Mouse (Mus musculus): ENCODE data around the gene Zfp2.

Gene Zfp2

DNA sequence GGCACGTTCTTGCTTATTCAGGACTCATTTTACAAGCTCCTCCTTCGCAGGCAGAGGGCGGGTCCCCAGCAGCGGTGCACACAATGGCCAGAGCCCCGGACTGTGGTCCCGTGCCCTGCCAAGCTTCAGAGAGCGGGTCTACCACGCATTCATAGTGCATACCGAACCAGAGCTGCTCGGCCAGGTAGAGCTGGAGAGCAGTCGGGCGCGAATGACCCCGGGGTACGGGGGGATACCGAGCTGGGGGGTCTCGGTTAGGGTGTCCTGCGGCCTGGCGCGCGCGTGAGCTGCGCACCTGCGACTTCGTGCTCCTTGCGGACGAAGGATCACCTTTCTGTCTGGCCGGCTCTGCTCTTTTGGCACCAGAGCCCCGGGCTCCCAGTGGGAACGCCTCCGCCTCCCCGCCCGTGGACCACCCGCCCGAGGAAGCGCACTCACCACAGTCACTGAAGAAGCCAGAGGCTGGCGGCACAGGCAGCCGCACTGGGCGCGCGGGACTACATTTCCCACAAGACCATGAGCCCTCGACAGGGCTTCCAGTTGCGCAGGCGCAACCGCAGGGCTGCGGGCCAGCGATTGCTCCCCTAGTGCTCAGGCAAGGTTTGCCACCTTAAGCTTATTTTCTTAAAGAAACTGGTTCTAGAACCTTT lies at the start of gene Zfp2:
Gene Zfp2 (minus strand): TSS at position 495 of the 650 bp plus-strand sequence.
- in situ Hi-C loops (cut with MboI, MseI) = loop anchor here (10.0 kb wide), 1 partner anchor 349 kb away; the partner anchor contains the start of genes BC049762 and Clk4

DNA sequence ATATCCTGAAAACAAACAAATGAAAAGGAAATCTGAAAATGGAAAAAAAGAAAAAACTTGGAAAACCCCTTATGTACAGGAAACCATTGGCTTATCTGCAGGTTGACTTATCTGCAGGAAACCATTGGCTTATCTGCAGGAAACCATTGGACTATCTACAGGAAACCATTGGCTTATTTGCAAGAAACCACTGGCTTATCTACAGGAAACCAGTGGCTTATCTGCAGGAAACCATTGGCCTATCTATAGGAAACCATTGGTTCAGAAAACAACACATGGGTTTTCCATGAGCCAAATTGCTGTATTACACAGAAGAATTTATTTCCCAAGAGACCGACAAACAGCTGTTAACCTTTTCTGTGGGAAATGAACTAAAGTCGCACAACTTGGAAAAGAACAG lies 48.9 kb upstream of the Zfp2 start:
- in situ Hi-C loops (cut with MboI, MseI) = no loop called here

DNA sequence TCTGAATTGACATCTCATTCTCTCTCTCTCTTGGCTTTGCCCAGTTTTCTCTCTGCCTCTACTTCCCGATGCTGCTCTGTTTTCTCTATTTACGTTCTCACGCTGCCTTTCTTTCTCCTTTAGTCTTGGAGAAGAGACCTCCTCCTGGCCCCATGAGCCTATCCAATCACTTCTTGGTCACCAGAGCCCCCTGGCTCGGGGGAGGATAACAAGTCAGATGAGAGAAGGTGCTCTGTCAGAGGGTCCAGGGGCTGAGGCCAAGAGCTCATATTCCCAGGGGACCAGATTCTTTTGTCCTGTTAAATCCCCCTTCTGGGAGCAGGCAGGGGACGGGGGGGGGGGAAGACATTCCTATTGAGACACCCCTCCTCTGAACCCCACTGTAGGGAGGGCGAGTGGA lies 37.7 kb upstream of the Zfp2 start, which contains the start of gene Prop1:
Gene Prop1 (minus strand): TSS at position 101 of the 400 bp plus-strand sequence.
- in situ Hi-C loops (cut with MboI, MseI) = no loop called here

DNA sequence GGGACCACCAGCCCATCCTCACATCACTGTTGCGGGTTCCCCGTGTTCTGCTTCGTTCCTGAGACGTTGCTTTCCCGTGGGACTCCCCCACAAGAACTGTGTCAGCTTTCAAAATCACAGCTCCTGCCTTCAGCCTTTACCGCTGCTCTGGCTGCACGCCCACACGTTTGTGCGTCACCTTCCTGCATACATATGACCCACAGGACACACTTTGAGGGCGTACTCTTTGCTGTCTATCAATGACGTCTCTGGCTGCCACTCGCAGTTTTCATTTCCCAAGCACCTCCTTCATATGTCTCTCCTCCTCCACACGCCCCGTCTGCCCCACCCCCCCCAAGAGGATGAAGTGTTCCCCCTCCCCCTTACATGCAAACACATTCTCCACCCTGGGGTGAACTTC lies 36.3 kb upstream of the Zfp2 start:
- in situ Hi-C loops (cut with MboI, MseI) = no loop called here

DNA sequence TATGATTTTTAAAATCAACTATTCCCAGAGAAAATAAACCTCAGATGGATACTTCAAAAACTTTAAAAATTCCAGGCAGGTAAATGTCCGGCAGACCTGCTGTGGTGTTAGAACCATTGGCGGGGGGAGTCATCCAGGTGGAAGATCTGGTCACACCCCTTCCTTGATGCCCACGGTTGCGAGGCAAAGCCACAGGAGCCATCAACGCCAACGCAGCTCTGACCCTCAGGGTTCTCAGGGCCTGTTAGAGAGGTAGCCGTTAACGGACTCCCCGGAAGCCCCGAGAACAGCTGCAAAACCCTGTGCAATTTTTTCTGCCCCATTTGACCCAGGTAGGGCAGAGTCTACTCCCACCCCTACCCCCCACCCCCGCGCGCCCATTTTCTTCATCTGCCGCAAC lies 27.5 kb upstream of the Zfp2 start, which contains the start of gene 4933414I15Rik:
Gene 4933414I15Rik (minus strand): TSS at position 260 of the 400 bp plus-strand sequence.
- in situ Hi-C loops (cut with MboI, MseI) = loop anchor here (5.0 kb wide), 1 partner anchor 89 kb away; no protein-coding TSS in a partner anchor

DNA sequence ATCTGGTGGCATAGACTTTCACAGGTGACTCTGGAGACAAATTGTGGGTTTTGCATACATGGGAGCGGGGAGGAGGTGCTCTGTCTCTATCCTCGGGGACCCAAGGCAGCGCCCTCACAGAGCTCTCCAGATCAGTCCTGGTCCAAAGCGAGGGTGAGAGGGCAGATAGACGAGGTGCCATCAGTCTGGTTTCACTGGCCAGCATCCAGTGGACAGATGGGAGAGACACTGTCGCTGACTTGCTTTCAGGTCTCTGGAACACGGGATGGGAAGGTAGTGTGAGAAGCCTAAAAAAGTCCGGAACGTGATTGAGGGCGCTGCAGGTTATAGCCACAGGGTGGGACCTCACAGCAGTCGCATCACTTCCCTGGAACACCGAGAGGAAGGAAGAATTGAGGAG lies 26.4 kb upstream of the Zfp2 start:
- in situ Hi-C loops (cut with MboI, MseI) = loop anchor here (5.0 kb wide), 1 partner anchor 90 kb away; no protein-coding TSS in a partner anchor

DNA sequence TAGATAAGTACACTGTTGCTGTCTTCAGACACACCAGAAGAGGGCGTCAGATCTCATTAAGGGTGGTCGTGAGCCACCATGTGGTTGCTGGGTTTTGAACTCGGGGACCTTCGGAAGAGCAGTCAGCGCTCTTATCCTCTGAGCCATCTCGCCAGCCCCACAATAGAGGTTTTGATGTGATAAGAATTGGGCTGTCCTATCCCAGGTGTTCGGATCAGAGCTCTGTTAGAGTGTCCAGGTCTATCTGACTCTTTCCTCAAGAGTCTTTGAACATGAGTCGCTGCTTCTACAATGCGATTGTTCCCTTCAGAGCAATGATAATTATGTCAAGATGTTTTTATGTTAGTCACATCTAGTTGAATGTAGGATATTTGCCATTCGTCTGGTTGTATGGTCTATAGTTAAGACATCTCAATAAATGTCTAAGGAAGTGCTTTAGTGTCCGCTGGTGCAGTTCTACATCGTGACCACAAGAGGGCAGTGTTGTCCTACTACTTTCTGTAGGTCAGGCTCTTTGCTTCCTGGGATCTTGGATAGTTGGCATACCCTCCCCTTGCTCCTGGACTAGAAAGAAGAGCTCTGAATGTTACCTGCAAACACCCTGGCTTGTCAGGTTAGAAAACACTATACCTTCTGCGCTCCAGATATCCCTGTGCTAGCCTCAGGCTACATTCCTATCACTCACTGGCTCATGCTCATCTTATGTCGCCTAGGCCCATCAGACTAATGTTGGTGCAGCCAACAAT lies 23.8 kb upstream of the Zfp2 start:
- in situ Hi-C loops (cut with MboI, MseI) = loop anchor here (5.0 kb wide), 1 partner anchor 93 kb away; no protein-coding TSS in a partner anchor

DNA sequence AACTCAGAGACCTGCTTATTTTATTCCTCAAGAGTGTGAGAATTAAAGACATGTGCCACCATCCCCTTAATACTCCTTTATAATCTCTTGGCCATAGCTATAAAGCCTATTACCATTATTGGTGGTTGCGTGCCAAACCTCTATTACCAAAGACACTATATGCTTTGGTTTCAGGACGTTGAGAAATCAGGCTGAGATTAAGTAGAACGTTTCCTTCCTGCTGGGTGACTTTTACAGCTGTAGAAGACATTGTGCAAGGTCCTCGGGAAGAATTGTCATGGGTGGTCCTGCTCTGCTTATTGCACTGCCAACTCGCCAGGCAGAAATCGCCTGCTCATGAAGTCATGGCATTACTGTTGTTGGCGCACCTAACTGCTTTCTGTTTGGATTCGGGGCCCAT lies 22.5 kb upstream of the Zfp2 start:
- in situ Hi-C loops (cut with MboI, MseI) = no loop called here

DNA sequence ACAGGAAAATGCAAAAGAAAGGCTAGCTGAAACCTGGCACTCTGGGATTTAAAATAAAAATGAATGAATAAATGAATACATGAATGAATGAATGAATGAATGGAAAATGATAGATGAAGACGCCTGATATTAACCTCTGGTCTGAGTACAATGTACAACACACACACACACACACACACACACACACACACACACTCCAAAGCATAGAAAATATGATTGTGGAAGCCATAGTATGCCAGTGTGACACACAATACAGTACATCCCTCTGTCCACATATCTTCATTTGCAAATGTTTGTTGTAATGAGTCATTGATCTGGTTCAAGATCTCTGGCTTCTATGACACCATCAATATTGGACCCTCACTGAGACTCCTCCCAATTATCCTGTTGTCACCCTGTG lies 16.1 kb upstream of the Zfp2 start:
- in situ Hi-C loops (cut with MboI, MseI) = no loop called here

DNA sequence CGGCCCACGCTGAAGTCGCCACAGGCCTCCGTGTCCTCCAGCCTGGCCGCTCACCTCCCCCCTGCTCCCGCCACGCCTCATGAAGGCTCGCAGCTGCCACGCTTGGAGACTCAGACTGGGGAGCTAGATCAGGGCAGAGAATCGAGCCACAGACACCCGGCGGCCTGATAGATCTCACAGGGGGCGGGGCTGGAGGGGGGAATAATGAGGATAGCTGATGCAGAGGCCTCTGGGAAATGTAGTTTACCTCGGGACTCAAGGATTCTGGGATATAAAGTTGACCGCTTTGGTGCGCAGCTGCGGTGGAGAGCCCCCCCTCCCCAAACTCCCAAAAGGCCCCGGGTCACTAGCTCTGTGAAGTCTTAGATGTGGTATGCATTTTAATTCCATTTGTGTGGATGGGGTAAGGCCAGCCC lies 15.5 kb upstream of the Zfp2 start, which contains the start of gene Zfp354b:
Gene Zfp354b (minus strand): TSS at position 183 of the 416 bp plus-strand sequence.
- in situ Hi-C loops (cut with MboI, MseI) = no loop called here

DNA sequence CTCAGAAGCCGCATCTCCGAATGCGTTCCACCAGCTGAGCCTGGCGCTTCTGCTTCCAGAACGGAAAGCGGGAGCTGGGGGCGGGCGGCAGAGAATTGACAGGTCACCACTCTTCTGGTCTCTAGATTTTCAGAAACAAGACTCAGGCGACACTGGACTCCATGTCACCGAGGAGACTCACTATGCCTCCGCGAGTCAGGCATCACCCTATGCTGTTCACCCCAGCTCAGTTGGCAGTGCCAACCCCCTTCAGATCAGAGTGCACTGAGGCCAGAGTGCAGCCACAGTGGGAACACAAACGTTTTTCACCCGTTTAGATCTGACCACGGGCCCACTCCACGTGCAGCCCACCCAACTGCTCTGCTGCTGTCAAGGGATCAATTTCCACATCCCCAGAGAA lies 15.1 kb upstream of the Zfp2 start:
- in situ Hi-C loops (cut with MboI, MseI) = no loop called here

DNA sequence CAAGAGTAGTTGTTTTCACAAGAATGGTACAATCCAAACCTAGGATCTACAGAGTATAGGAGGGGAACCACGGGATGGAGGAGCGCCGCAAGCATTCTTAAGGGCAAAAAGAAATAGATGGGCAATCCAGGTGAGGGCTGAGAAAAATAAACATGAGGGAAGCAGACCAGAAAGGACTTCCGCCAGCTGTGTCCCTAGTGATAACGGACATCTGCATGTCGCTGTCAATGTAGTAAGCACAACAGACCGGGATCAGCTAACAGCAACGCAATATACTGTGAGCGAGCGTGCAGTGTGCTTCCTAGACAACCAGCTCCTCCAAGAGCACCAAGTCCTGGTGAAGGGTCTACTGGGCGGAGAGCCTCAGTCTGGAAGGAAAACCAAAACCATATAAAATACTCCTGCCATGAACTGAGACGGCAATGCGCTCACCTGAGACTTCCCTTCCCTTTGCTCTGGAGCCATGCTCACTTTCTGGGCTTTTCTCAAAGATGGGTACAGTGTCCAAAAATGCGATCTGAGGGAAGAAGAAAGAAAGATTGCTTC lies 14.6 kb upstream of the Zfp2 start:
- in situ Hi-C loops (cut with MboI, MseI) = no loop called here

DNA sequence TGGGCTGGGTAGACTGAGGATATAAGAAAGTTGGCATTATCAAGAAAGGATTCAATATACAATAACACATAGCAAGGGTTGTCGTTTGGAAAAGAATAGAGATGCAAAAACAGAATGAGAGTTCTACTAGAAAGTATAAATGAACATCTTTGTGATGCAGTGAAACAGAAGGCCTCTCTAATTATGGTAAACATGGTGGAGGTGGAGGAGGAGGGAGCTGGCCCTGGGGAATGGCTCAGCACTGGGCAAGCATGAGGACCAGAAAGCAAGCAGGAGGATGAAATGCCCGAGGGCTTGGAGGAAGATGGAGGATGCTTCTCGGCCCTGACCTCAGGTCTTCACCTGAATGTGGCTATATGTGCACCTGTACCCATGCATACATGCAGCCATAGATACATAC lies 1.5 kb downstream of the Zfp2 start:
- in situ Hi-C loops (cut with MboI, MseI) = loop anchor here (10.0 kb wide), 1 partner anchor 350 kb away; the partner anchor contains the start of genes BC049762 and Clk4

DNA sequence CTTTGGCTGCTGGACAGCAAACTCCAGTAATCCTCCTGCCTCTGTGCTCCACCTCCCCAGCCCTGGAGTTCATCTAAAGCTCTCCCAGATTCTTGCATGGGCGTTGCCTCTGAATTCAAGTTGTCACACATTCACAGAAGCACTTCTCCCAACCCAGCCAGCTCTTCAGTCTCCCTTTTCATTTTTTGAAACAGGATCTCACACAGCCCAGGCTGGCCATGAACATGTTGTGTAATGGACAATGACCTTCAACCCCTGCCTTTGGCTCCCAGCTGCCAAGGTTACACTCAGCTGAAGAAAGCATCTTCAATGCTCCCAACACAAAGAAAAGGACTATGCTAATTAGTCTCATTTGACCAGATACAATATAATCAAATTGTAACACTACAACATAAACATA lies 2.7 kb downstream of the Zfp2 start:
- in situ Hi-C loops (cut with MboI, MseI) = loop anchor here (10.0 kb wide), 1 partner anchor 352 kb away; the partner anchor contains the start of genes BC049762 and Clk4

DNA sequence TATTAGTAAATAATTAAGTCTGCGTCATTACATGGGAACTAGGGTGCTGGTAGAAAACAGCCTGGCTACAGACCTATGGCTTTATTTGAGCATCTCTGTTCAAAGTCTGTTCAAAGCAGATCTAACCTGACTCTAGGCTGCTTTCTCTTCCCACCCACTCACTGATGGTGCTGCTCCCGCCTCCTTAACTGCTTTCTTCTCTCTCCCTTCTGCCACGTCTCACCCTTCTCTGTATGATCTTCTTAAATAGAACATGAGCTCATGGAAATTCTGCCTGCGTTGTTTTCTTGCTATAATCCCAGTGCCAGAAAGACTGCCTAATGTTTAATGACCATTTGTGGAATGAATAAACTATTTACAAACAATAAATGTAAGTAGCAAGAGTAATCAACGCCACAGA lies 7.8 kb downstream of the Zfp2 start:
- in situ Hi-C loops (cut with MboI, MseI) = no loop called here

DNA sequence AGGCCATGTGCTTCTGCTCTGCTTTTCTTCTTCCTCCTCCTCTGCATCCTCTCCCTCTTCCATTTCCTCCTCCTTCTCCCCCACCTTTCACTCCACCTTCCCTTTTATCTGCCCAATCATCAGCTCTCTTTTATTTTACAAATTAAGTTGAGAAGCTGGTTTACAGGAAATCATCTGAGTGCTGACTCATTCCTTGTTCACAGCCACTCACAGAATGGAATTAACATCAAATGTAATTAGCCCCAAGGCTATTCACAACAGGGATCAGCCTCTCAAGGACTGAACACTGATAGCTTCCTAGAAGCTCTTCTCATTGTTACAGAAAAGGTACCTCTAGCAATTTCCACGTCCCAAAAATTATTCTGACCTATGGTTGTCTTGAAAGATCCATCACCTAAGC lies 18.6 kb downstream of the Zfp2 start:
- in situ Hi-C loops (cut with MboI, MseI) = no loop called here

DNA sequence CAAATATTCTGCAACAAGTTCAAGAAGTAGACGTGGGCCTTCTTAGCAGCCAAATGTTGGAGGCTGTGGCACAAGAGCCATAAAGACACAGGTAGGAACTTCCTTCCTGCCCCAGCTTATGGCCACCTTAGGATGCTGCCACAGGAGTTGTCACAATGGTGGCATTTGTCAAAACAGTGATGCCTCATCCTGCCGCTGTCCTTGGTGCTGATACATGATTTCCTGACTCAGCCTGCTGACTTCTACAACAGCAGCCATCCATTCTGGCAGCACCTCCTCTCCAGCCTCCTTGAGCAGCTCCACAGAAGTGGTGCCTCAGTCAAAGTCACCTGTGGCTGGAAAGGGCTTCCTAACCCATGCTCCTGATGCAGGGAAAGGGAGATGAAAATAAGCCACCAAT lies 23.5 kb downstream of the Zfp2 start:
- in situ Hi-C loops (cut with MboI, MseI) = no loop called here

DNA sequence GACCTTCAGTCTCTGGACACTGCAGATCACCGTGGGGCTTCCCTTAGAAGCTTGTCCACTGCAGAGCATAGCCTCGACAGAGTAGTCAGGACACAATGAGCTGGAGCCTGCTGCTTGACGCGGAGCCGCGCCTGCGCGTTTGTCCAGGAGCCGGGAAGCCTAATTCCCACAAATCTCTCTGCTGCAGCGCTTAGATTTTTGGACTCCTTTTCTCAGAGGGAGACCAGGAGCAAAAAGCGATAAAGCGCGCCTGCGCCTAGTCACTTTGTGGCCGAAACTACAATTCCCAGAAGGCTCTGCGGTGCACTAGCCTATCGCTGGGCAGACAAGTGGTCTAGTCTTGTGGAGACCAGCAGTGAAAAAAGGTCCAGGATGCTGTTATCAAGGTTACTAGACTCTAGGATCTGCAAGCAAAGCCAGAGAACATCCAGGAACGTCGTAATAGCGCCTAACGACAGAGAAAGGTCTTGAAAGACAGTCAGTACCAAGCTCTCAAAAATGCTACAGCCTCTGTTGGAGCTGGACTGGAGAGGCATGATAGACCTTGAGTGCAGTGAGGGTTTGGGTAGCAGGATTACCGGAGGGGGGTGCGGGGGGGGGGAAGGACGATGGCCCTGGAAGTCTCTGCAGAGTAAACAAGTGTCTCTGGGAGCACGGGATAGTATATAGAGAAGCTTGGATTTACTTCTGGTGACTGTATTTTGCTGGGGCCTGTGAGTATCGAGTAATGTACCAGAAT lies 28.4 kb downstream of the Zfp2 start, which contains the start of gene Zfp454:
Gene Zfp454 (minus strand): TSS at position 262 of the 739 bp plus-strand sequence.
- in situ Hi-C loops (cut with MboI, MseI) = no loop called here

DNA sequence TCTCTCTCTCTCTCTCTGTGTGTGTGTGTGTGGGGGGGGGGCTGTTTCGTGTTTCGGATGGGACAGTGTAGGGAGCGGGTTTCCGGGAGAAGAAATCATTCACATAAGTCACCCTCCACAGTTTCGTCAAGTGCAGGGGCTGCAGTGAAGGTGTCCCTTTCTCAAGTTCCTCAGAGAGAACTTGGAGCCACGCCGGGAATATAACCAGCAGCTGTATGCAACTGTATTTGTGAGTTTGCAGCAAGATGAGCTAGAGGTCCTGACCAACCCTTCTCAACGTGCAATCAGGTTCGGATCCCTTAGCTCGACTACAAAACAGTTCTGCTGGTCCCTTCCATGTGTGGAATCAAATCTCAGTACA lies 29.1 kb downstream of the Zfp2 start:
- in situ Hi-C loops (cut with MboI, MseI) = no loop called here

DNA sequence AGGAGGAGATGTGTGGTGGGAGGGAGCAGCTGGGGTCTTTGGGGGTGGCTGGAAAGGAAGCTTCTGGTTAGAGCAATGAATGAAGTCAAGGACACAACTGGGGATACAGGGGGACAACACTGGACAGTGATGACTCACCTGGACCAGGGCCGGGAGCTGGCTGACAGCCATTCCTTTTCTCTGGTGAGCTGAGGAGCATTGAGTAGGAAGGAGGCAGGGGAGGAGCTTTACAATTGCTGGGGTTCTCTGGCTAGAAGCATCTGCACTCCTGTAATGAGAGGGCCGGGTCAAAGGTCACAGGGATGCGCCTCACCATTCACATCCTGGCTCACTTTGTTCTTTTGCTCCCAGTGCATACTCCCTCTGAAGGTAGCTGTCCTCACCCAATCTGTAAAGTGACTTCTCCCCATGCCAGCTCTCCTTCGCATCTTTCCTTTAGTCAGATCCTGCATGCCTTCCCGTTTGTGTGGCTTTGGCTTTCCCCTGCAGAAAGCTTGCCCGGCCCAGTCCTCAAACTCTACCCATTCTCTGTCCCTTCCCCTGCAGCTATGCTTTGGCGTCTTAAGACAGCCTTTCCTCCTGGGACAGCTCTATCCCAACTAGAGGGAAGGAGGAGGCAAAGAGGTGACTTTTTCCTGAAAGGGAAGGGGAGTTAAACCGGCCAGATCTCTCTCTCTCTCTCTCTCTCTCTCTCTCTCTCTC lies 29.6 kb downstream of the Zfp2 start:
- in situ Hi-C loops (cut with MboI, MseI) = no loop called here

DNA sequence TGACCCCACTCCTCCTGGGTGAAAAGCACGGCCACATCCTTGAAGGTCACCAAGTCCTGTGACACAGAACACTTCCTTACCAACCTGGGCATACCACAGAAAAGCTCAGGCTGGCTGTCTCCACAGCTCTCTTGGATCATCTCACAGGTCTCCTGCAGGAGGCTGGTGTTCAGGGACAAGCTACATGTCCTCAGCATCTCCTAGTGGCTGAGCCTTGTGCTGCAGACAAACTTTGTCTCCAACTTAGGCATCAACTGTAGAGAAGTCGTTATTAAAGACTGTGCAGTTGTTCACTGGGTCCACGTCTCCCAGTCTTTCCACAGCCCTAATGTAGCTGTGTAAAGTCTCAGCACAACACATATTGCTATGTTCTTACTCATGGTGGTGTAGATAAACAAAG lies 32.2 kb downstream of the Zfp2 start:
- in situ Hi-C loops (cut with MboI, MseI) = no loop called here

Data from regulatory T cell (primary cell).